Mouse (Mus musculus) G1E (cell line): ENCODE data around the gene Mep1a.

ENCODE experiments used
- CTCF ChIP-seq: IDR thresholded peaks from 2 replicates; pipeline ENCODE4 v1.5.1; 2012; ENCODE audit warnings: low read depth, low read length, inconsistent platforms, mixed read lengths
- GATA1 ChIP-seq: IDR thresholded peaks from 2 replicates; pipeline ENCODE4 v1.6.1; 2012; ENCODE audit warnings: borderline replicate concordance, low read length, inconsistent platforms, mixed read lengths
- GATA2 ChIP-seq: IDR thresholded peaks from 2 replicates; pipeline ENCODE4 v1.6.1; 2012; ENCODE audit warnings: low read depth, low read length, inconsistent platforms, borderline replicate concordance
- TAL1 ChIP-seq: conservative IDR thresholded peaks from 2 replicates; pipeline ENCODE4 v1.6.1; 2012; ENCODE audit warnings: low read depth, low read length, inconsistent platforms, mixed read lengths

GRCm38 (mm10) chr17:43518644-43519409, 16.2 kb upstream of the Mep1a start:
- no peak for TF ChIP-seq CTCF
- TF ChIP-seq TAL1: no peak
- no peak for TF ChIP-seq GATA1
- no peak for TF ChIP-seq GATA2
